Mouse (Mus musculus) A20 (cell line): ENCODE data around the gene Klf2.

Source experiments
- DNase-seq: peaks from one replicate; pipeline ENCODE4 v3.0.0-alpha.2; 2011; ENCODE audit warnings: low read depth, low spot score

Klf2 gene

GRCm38 (mm10) chr8:72333429-72334143 is 14.8 kb downstream of the Klf2 start:
- no peak for DNase-seq

- no peak for DNase-seq
These were observed 15.4 kb downstream of the Klf2 start for GRCm38 (mm10) chr8:72334144-72334641.

- DNase-seq = no peak
These were observed 17.4 kb downstream of the Klf2 start for GRCm38 (mm10) chr8:72336273-72336672.

GRCm38 (mm10) chr8:72337034-72337433 is 18.2 kb downstream of the Klf2 start:
- no peak for DNase-seq

GRCm38 (mm10) chr8:72342556-72343300 is 23.9 kb downstream of the Klf2 start:
- DNase-seq = no peak

GRCm38 (mm10) chr8:72343725-72344124 is 24.9 kb downstream of the Klf2 start:
- DNase-seq = no peak

- DNase-seq = no peak
These were observed 28.7 kb downstream of the Klf2 start for GRCm38 (mm10) chr8:72347553-72347952.

GRCm38 (mm10) chr8:72348114-72348513 is 29.3 kb downstream of the Klf2 start:
- DNase-seq = peak; percentile 40

GRCm38 (mm10) chr8:72348956-72349355 is 30.1 kb downstream of the Klf2 start:
- no peak for DNase-seq

GRCm38 (mm10) chr8:72349838-72350237 is 31.0 kb downstream of the Klf2 start:
- no peak for DNase-seq

- peak; percentile 57 for DNase-seq
These were observed 31.9 kb downstream of the Klf2 start for GRCm38 (mm10) chr8:72350727-72351126.

- no peak for DNase-seq
These were observed 32.7 kb downstream of the Klf2 start for GRCm38 (mm10) chr8:72351405-72352005.

GRCm38 (mm10) chr8:72352951-72353699 is 34.3 kb downstream of the Klf2 start:
- no peak for DNase-seq

GRCm38 (mm10) chr8:72353700-72354045 is 34.8 kb downstream of the Klf2 start:
- no peak for DNase-seq

GRCm38 (mm10) chr8:72354272-72354671 is 35.4 kb downstream of the Klf2 start:
- peak; percentile 37 for DNase-seq

- DNase-seq = no peak
These were observed 37.8 kb downstream of the Klf2 start for GRCm38 (mm10) chr8:72356593-72356992.

GRCm38 (mm10) chr8:72360162-72360561 is 41.3 kb downstream of the Klf2 start:
- DNase-seq = no peak

GRCm38 (mm10) chr8:72362754-72363153 is 43.9 kb downstream of the Klf2 start:
- no peak for DNase-seq

- DNase-seq = no peak
These were observed 44.6 kb downstream of the Klf2 start for GRCm38 (mm10) chr8:72363457-72363856.

GRCm38 (mm10) chr8:72365016-72365415 is 46.2 kb downstream of the Klf2 start:
- DNase-seq = peak; percentile 79

- peak; percentile 88 for DNase-seq
These were observed 47.0 kb downstream of the Klf2 start for GRCm38 (mm10) chr8:72365826-72366225.

GRCm38 (mm10) chr8:72366435-72366834 is 47.6 kb downstream of the Klf2 start:
- DNase-seq = no peak
